Mouse (Mus musculus) duodenum, adult 2 months (tissue): ENCODE data around the gene Shisa7. TPM values are rescaled to one million over a fixed set of nuclear protein-coding genes. Genes with fewer than 3 reads are reported as not detected.

ENCODE experiments used
- polyA plus RNA-seq: library from polyadenylated mRNA; depleted of rRNA; stranded (reverse); fragments of >200 nt; gene quantifications from 2 replicates; pipeline ENCODE4 v1.2.3, GENCODE M21; 2012; ENCODE audit warnings: low replicate concordance; rRNA removed

The Shisa7 gene
- 0.19 and 3.1 TPM in 2 replicates for polyA plus RNA-seq

GRCm38 (mm10) chr7:4844245-4844916, at the start of gene Shisa7:
TSS of gene Shisa7 (minus strand) at chr7:4844696.

GRCm38 (mm10) chr7:4876753-4877221, 32.3 kb upstream of the Shisa7 start, which contains the start of gene Isoc2a:
TSS of gene Isoc2a (plus strand) at chr7:4877153.

GRCm38 (mm10) chr7:4870133-4870532, 25.6 kb upstream of the Shisa7 start, which contains the start of gene Isoc2b:
TSS of gene Isoc2b (minus strand) at chr7:4870258.

GRCm38 (mm10) chr7:4812303-4813104, 32.0 kb downstream of the Shisa7 start, which contains the start of gene Ube2s:
TSS of gene Ube2s (minus strand) at chr7:4812590.

GRCm38 (mm10) chr7:4792278-4793212, 52.0 kb downstream of the Shisa7 start, which contains the start of gene Rpl28:
TSS of gene Rpl28 (plus strand) at chr7:4792874.

GRCm38 (mm10) chr7:4789436-4789935, 55.0 kb downstream of the Shisa7 start, which contains the start of gene Tmem238:
TSS of gene Tmem238 (minus strand) at chr7:4789656.

GRCm38 (mm10) chr7:4782759-4783158, 61.7 kb downstream of the Shisa7 start, which contains the start of the genes Il11 and Tmem190:
TSS of gene Il11 (minus strand) at chr7:4782859.
TSS of gene Tmem190 (plus strand) at chr7:4782937.

Other genes with a start within 250 kb of the Shisa7 start
- gene Ptprh, start 240.7 kb downstream of the Shisa7 start, polyA plus RNA-seq = 37.2 and 75.8 TPM in 2 replicates
- gene Tmem86b, start 213.3 kb downstream of the Shisa7 start, polyA plus RNA-seq = 185 and 471 TPM in 2 replicates
- 104 and 147 TPM in 2 replicates for gene Ppp6r1, start 185.7 kb downstream of the Shisa7 start, polyA plus RNA-seq
- 31.7 and 34.2 TPM in 2 replicates for gene Hspbp1, start 159.6 kb downstream of the Shisa7 start, polyA plus RNA-seq
- gene Brsk1, start 154.1 kb downstream of the Shisa7 start, polyA plus RNA-seq = 2.1 and 3.8 TPM in 2 replicates
- 44.7 and 105 TPM in 2 replicates for gene Tmem150b, start 119.4 kb downstream of the Shisa7 start, polyA plus RNA-seq
- 208 and 341 TPM in 2 replicates for gene Kmt5c, start 104.6 kb downstream of the Shisa7 start, polyA plus RNA-seq
- gene Cox6b2, start 91.6 kb downstream of the Shisa7 start, polyA plus RNA-seq = 8.1 and 47.7 TPM in 2 replicates
- gene Fam71e2, start 73.4 kb downstream of the Shisa7 start, polyA plus RNA-seq = not detected in 2 replicates
- 0.21 and 0.53 TPM in 2 replicates for gene Il11, start 61.8 kb downstream of the Shisa7 start, polyA plus RNA-seq
- gene Tmem190, start 61.8 kb downstream of the Shisa7 start, polyA plus RNA-seq = not detected in 2 replicates
- gene Tmem238, start 55.0 kb downstream of the Shisa7 start, polyA plus RNA-seq = 245 and 842 TPM in 2 replicates
- 347 and 393 TPM in 2 replicates for gene Rpl28, start 51.8 kb downstream of the Shisa7 start, polyA plus RNA-seq
- gene Ube2s, start 32.1 kb downstream of the Shisa7 start, polyA plus RNA-seq = 184 and 256 TPM in 2 replicates
- gene Isoc2b, start 25.6 kb upstream of the Shisa7 start, polyA plus RNA-seq = 31.8 and 33.1 TPM in 2 replicates
- gene Isoc2a, start 32.5 kb upstream of the Shisa7 start, polyA plus RNA-seq = 34.1 and 38.8 TPM in 2 replicates
- gene Gm36210, start 61.8 kb upstream of the Shisa7 start, polyA plus RNA-seq = not detected in 2 replicates
- 26.2 and 34.2 TPM in 2 replicates for gene Zfp628, start 70.5 kb upstream of the Shisa7 start, polyA plus RNA-seq
- 8.4 and 8.7 TPM in 2 replicates for gene Nat14, start 77.3 kb upstream of the Shisa7 start, polyA plus RNA-seq
- gene Ssc5d, start 81.1 kb upstream of the Shisa7 start, polyA plus RNA-seq = 2.7 and 4.6 TPM in 2 replicates
- gene Sbk2, start 119.7 kb upstream of the Shisa7 start, polyA plus RNA-seq = not detected in 2 replicates
- gene Sbk3, start 126.5 kb upstream of the Shisa7 start, polyA plus RNA-seq = 0.02 TPM in 1 of 2 replicates, not detected in the other
- gene Zfp579, start 151.5 kb upstream of the Shisa7 start, polyA plus RNA-seq = 39.0 and 47.9 TPM in 2 replicates
- 46.4 and 57.1 TPM in 2 replicates for gene Zfp524, start 169.7 kb upstream of the Shisa7 start, polyA plus RNA-seq
- gene Fiz1, start 170.0 kb upstream of the Shisa7 start, polyA plus RNA-seq = 24.9 and 25.9 TPM in 2 replicates
- not detected in 2 replicates for gene Gm44973, start 170.8 kb upstream of the Shisa7 start, polyA plus RNA-seq
- 29.9 and 32.6 TPM in 2 replicates for gene Zfp865, start 175.7 kb upstream of the Shisa7 start, polyA plus RNA-seq
- gene Ccdc106, start 175.9 kb upstream of the Shisa7 start, polyA plus RNA-seq = 1.6 and 2.3 TPM in 2 replicates
- not detected in 2 replicates for gene 4632433K11Rik, start 189.4 kb upstream of the Shisa7 start, polyA plus RNA-seq
- 6.7 and 8.4 TPM in 2 replicates for gene Zfp784, start 193.8 kb upstream of the Shisa7 start, polyA plus RNA-seq
- gene Zfp580, start 206.8 kb upstream of the Shisa7 start, polyA plus RNA-seq = 18.1 and 22.7 TPM in 2 replicates
- 108 and 110 TPM in 2 replicates for gene U2af2, start 217.4 kb upstream of the Shisa7 start, polyA plus RNA-seq
- 442 and 660 TPM in 2 replicates for gene Epn1, start 235.5 kb upstream of the Shisa7 start, polyA plus RNA-seq